Mouse (Mus musculus): ENCODE data around the gene Morn2. TPM values are rescaled to one million over a fixed set of nuclear protein-coding genes. Genes with fewer than 3 reads are reported as not detected.

Morn2 gene
- total and polyA plus RNA-seq, 3 experiments = 3.5 to 34.3 (median 20.8) TPM

DNA sequence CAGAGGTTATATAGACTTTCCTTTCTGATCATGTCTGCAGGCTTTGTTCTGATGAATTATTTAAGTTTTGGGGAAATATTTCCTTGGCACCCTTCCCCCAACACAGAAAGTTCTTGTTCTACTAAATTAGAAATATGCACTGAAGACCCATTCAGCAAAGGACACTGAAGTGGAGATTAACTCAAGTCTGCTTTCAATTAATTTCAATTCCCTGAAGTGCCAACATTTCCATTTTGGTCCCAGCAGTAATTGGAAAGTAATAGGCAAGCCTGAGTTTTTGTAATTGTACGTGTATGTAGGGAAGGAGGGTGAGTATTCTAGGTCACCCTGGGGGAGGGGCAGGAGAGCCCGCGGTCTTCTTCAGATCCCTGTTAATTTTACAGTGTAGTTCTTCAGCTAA, 36.4 kb downstream of the Morn2 start:
- Histone ChIP-seq H3K27me3 (ENCODE audit: insufficient read depth, low read length) (no peaks in the 10 kb centered on the region; the same call in 1 of the 2 replicates), H3K4me3 (ENCODE audit: low read depth, low read length) (no peak overlapping the region), H3K36me3 (replicated peaks) (no peaks in the 10 kb centered on the region), H3K9me3 (replicated peaks) (no peaks in the 10 kb centered on the region), H3K4me1 (ENCODE audit: insufficient read depth, low read depth, low read length) (no peaks in the 10 kb centered on the region; the same call in 1 of the 2 replicates)
- TF ChIP-seq POLR2AphosphoS5 (IDR thresholded peaks at IDR 0.05; ENCODE audit: insufficient replicate concordance, low read depth, low read length) (no peak), GATA1 (IDR thresholded peaks at IDR 0.05; ENCODE audit: borderline replicate concordance, low read length) (no peak), GATA2 (IDR thresholded peaks at IDR 0.05; ENCODE audit: borderline replicate concordance, low read depth, low read length) (no peak)
- ATAC-seq (ENCODE audit: extremely low read depth, insufficient number of reproducible peaks, low FRiP score, poor library complexity, severe bottlenecking) (no peak), DNase-seq (ENCODE audit: low spot score) (no peak)

DNA sequence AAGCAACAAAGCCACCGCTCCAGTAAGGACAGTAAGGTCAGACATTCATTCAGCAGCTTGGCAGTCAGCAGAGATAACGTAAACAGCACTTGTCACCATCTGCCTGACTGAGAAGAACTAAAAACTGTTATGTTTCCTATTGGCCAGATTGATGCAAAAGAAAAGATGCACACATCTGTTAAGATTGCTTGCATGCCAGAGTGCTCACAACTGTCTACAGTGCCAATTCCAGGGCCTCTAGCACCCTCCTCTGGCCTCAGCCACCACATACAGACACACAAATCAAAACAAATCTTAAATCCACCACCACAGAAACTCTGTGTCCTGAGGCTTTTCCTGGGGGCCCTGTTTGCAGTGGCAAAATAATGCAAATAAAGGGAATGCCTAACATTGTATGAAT, 42.4 kb downstream of the Morn2 start:
- no peak for TF ChIP-seq GATA2 (IDR thresholded peaks at IDR 0.05; ENCODE audit: borderline replicate concordance, low read depth, low read length)
- TF ChIP-seq POLR2AphosphoS5 (IDR thresholded peaks at IDR 0.05; ENCODE audit: insufficient replicate concordance, low read depth, low read length) = no peak
- TF ChIP-seq GATA1 (IDR thresholded peaks at IDR 0.05; ENCODE audit: borderline replicate concordance, low read length) = no peak
- TF ChIP-seq CTCF (IDR thresholded peaks at IDR 0.05; ENCODE audit: low read depth, low read length) = no peak
- TF ChIP-seq TAL1 (conservative IDR thresholded peaks at IDR 0.05; ENCODE audit: low read depth, low read length) = no peak
- ATAC-seq (ENCODE audit: extremely low read depth, insufficient number of reproducible peaks, low FRiP score, poor library complexity, severe bottlenecking) (no peak), DNase-seq (ENCODE audit: low spot score) (no peak)
- no peak overlapping the region for H3K4me3 ChIP-seq (ENCODE audit: low read depth, low read length)
- H3K27me3 ChIP-seq (ENCODE audit: insufficient read depth, low read length) = peaks cover 11% of the 10 kb centered on the region
- H3K36me3 ChIP-seq (replicated peaks) = no peaks in the 10 kb centered on the region
- H3K9me3 ChIP-seq (replicated peaks) = no peaks in the 10 kb centered on the region
- H3K4me1 ChIP-seq (ENCODE audit: insufficient read depth, low read depth, low read length) = no peaks in the 10 kb centered on the region

DNA sequence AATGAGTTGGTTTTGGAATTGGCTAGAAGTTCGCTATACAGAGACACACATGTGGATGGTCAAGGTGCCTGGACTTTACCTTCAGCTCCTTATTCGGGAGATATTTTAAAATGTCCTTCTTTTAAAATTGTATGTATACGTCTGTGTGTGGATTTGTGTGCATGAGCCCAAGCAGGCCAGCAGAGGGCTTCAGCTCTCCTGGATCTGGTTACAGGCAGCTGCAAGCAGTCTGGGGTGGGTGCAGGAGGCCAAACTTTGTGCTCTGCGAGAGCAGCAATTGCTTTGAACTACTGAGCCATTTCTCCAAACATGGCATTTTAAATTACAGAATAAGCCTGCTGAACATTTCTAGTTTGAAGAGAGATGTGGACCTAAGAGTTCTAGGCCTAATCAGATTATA, 55.3 kb downstream of the Morn2 start:
- Histone ChIP-seq H3K36me3 (replicated peaks) (no peaks in the 10 kb centered on the region), H3K27me3 (ENCODE audit: insufficient read depth, low read length) (peaks cover 5% of the 10 kb centered on the region; the same call in 1 of the 2 replicates), H3K9me3 (replicated peaks) (no peaks in the 10 kb centered on the region), H3K4me3 (ENCODE audit: low read depth, low read length) (no peak overlapping the region), H3K4me1 (ENCODE audit: insufficient read depth, low read depth, low read length) (no peaks in the 10 kb centered on the region)
- DNase-seq (ENCODE audit: low spot score) (no peak), ATAC-seq (ENCODE audit: extremely low read depth, insufficient number of reproducible peaks, low FRiP score, poor library complexity, severe bottlenecking) (no peak)
- TF ChIP-seq GATA1 (IDR thresholded peaks at IDR 0.05; ENCODE audit: borderline replicate concordance, low read length) = no peak
- no peak for TF ChIP-seq CTCF (IDR thresholded peaks at IDR 0.05; ENCODE audit: low read depth, low read length)
- TF ChIP-seq POLR2AphosphoS5 (IDR thresholded peaks at IDR 0.05; ENCODE audit: insufficient replicate concordance, low read depth, low read length) = no peak
- no peak for TF ChIP-seq GATA2 (IDR thresholded peaks at IDR 0.05; ENCODE audit: borderline replicate concordance, low read depth, low read length)
- no peak for TF ChIP-seq TAL1 (conservative IDR thresholded peaks at IDR 0.05; ENCODE audit: low read depth, low read length)

DNA sequence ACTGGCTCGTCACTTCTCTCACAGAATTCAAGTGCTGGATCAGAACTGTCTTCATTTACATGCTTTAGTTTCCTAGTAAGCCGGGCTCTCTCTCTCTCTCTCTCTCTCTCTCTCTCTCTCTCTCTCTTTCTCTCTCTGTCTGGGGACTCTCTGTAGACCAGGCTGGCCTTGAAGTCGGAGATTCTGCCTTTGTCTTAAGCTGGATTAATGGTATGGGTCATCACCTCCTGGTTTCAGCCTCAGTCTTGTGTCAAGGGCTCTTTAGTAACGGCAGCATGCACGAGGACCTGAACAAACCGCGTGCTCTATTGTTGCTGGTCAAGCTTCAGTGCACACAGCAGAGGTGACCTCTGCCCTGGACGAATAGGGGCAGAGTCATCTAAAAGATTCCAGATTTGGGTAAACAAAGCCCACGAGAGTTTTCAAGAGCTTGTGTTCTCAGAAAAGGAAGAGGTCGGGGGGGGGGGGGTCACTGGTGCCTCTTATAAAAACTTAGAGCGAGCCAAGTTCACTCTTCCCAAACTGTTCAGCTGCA, 56.7 kb downstream of the Morn2 start:
- H3K4me3 ChIP-seq (ENCODE audit: low read depth, low read length) = no peak overlapping the region
- ATAC-seq (ENCODE audit: extremely low read depth, insufficient number of reproducible peaks, low FRiP score, poor library complexity, severe bottlenecking) (no peak), DNase-seq (ENCODE audit: low spot score) (no peak)
- no peak for TF ChIP-seq POLR2AphosphoS5 (IDR thresholded peaks at IDR 0.05; ENCODE audit: insufficient replicate concordance, low read depth, low read length)
- peaks cover 5% of the 10 kb centered on the region; the same call in 1 of the 2 replicates for H3K27me3 ChIP-seq (ENCODE audit: insufficient read depth, low read length)
- H3K4me1 ChIP-seq (ENCODE audit: insufficient read depth, low read depth, low read length) = no peaks in the 10 kb centered on the region
- no peaks in the 10 kb centered on the region for H3K36me3 ChIP-seq (replicated peaks)
- H3K9me3 ChIP-seq (replicated peaks) = no peaks in the 10 kb centered on the region

Other genes starting within 250 kb of the Morn2 start
- 97.0 and 98.6 TPM in 2 replicates for gene Hnrnpll, start 227.9 kb upstream of the Morn2 start, total RNA-seq (2014; fragmentation: Nextera tagmentation)
- 66.3 and 76.5 TPM in 2 replicates for gene Hnrnpll, start 227.9 kb upstream of the Morn2 start, total RNA-seq (2017)
- gene Hnrnpll, start 227.9 kb upstream of the Morn2 start, polyA plus RNA-seq (2012) = 50.1 and 62.3 TPM in 2 replicates
- not detected in 2 replicates for gene Galm, start 162.7 kb upstream of the Morn2 start, total RNA-seq (2014; fragmentation: Nextera tagmentation)
- not detected in 2 replicates for gene Galm, start 162.7 kb upstream of the Morn2 start, total RNA-seq (2017)
- not detected in 2 replicates for gene Galm, start 162.7 kb upstream of the Morn2 start, polyA plus RNA-seq (2012)
- gene Srsf7, start 82.9 kb upstream of the Morn2 start, total RNA-seq (2014; fragmentation: Nextera tagmentation) = 351 and 376 TPM in 2 replicates
- gene Srsf7, start 82.9 kb upstream of the Morn2 start, total RNA-seq (2017) = 435 and 486 TPM in 2 replicates
- 134 and 226 TPM in 2 replicates for gene Srsf7, start 82.9 kb upstream of the Morn2 start, polyA plus RNA-seq (2012)
- 0.30 TPM in 1 of 2 replicates, not detected in the other for gene Ttc39d, start 82.7 kb upstream of the Morn2 start, total RNA-seq (2014; fragmentation: Nextera tagmentation)
- 0.12 and 0.16 TPM in 2 replicates for gene Ttc39d, start 82.7 kb upstream of the Morn2 start, total RNA-seq (2017)
- not detected in 2 replicates for gene Ttc39d, start 82.7 kb upstream of the Morn2 start, polyA plus RNA-seq (2012)
- 28.8 and 30.9 TPM in 2 replicates for gene Gemin6, start 65.8 kb upstream of the Morn2 start, total RNA-seq (2014; fragmentation: Nextera tagmentation)
- gene Gemin6, start 65.8 kb upstream of the Morn2 start, total RNA-seq (2017) = 42.7 and 43.7 TPM in 2 replicates
- 0.96 and 1.4 TPM in 2 replicates for gene Gemin6, start 65.8 kb upstream of the Morn2 start, polyA plus RNA-seq (2012)
- 23.4 and 29.0 TPM in 2 replicates for gene Dhx57, start 273 bp downstream of the Morn2 start, total RNA-seq (2014; fragmentation: Nextera tagmentation)
- 15.7 and 16.3 TPM in 2 replicates for gene Dhx57, start 273 bp downstream of the Morn2 start, total RNA-seq (2017)
- gene Dhx57, start 273 bp downstream of the Morn2 start, polyA plus RNA-seq (2012) = 7.7 and 8.0 TPM in 2 replicates
- gene Arhgef33, start 17.2 kb downstream of the Morn2 start, total RNA-seq (2014; fragmentation: Nextera tagmentation) = not detected in 2 replicates
- gene Arhgef33, start 17.2 kb downstream of the Morn2 start, total RNA-seq (2017) = 0.27 and 0.29 TPM in 2 replicates
- 0.07 TPM in 1 of 2 replicates, not detected in the other for gene Arhgef33, start 17.2 kb downstream of the Morn2 start, polyA plus RNA-seq (2012)
- not detected in 2 replicates for gene Gm10190, start 83.3 kb downstream of the Morn2 start, total RNA-seq (2014; fragmentation: Nextera tagmentation)
- not detected in 2 replicates for gene Gm10190, start 83.3 kb downstream of the Morn2 start, total RNA-seq (2017)
- not detected in 2 replicates for gene Gm10190, start 83.3 kb downstream of the Morn2 start, polyA plus RNA-seq (2012)
- gene Sos1, start 190.2 kb downstream of the Morn2 start, total RNA-seq (2014; fragmentation: Nextera tagmentation) = 54.4 and 66.9 TPM in 2 replicates
- gene Sos1, start 190.2 kb downstream of the Morn2 start, total RNA-seq (2017) = 8.4 and 9.1 TPM in 2 replicates
- 3.0 and 3.2 TPM in 2 replicates for gene Sos1, start 190.2 kb downstream of the Morn2 start, polyA plus RNA-seq (2012)